Mouse (Mus musculus): ENCODE measurements at regions not wholly inside any gene's neighbourhood (a gene's known extent, or its start where the extent isn't known, plus 50 kb on each side); places are given as distances from the start of the nearest gene placed in this dataset.

DNA sequence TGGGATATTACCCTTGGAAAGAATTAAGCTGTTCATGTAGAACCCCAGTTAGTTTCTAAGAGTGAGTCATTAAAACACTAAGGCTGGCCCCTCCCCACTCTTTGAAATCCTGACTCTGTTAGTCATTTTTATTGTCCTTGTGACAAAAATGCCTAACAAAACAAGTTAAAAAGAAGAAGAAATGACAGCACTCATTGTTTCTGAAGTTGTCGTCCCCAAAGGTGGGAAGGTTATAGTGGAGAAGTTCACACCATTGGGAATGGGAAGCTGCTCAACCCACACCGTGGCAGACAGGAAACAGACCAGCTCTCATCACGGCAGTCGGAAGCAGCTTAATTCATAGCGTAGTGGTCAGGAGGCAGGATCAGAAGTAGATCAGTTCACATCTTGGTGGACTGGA, 128.4 kb upstream of the Auts2 start:
- no peaks in the 10 kb centered on the region for H3K79me2 ChIP-seq (replicated peaks; ENCODE audit: control insufficient read depth, extremely low read depth, insufficient read depth, poor library complexity, severe bottlenecking)
- no peak overlapping the region for H3K4me2 ChIP-seq (ENCODE audit: insufficient read depth, low read depth, poor library complexity, severe bottlenecking)
- H3K9ac ChIP-seq (ENCODE audit: insufficient read depth, low read depth), result no peak overlapping the region
- H3K36me3 ChIP-seq (replicated peaks in 1 of 2; ENCODE audit: control insufficient read depth in 1 of 2, insufficient read depth in 1 of 2, low read length in 1 of 2), result no peaks in the 10 kb centered on the region
- H3K27me3 ChIP-seq (replicated peaks), result no peaks in the 10 kb centered on the region
- dilution Hi-C loops (cut with MboI; ENCODE audit: extremely low pct_ligation_motif_present, extremely low pct_unique_long_range_greater_than_20kb, low sequenced_read_pairs) (no loop called here), in situ Hi-C loops (cut with MboI; ENCODE audit: low pct_ligation_motif_present, low pct_unique_long_range_greater_than_20kb, low sequenced_read_pairs) (no loop called here)
- no peaks in the 10 kb centered on the region for H3K4me1 ChIP-seq (ENCODE audit: control insufficient read depth in 1 of 2, insufficient read depth in 2 of 2)
- H3K27ac ChIP-seq (ENCODE audit: insufficient read depth, low read depth), result no peak overlapping the region
- no peak for TF ChIP-seq RCOR1 (conservative IDR thresholded peaks at IDR 0.05; ENCODE audit: low read depth, low read length)
- no peak for TF ChIP-seq ZKSCAN1 (IDR thresholded peaks at IDR 0.05; ENCODE audit: borderline replicate concordance, low read depth, low read length)
- no peak for TF ChIP-seq MYC (IDR thresholded peaks at IDR 0.05; ENCODE audit: low read depth, low read length)
- no peak for TF ChIP-seq MAZ (IDR thresholded peaks at IDR 0.05; ENCODE audit: low read depth, low read length)
- TF ChIP-seq TBP (conservative IDR thresholded peaks at IDR 0.05; ENCODE audit: low read depth, low read length), result no peak
- no peak for TF ChIP-seq USF2 (conservative IDR thresholded peaks at IDR 0.05; ENCODE audit: low read depth, low read length)
- no peak for TF ChIP-seq ETS1 (conservative IDR thresholded peaks at IDR 0.05; ENCODE audit: low read depth, low read length)
- no peak for TF ChIP-seq MXI1 (IDR thresholded peaks at IDR 0.05; ENCODE audit: low read depth, low read length)
- no peak overlapping the region for H3K4me3 ChIP-seq (replicated peaks in 1 of 3; ENCODE audit: low read depth in 2 of 3, low read length in 2 of 3, poor library complexity in 1 of 3)
- no peak for DNase-seq (ENCODE audit: extremely low read depth)
- H3K9me3 ChIP-seq (replicated peaks; ENCODE audit: low read length), result peaks cover 74% of the 10 kb centered on the region

DNA sequence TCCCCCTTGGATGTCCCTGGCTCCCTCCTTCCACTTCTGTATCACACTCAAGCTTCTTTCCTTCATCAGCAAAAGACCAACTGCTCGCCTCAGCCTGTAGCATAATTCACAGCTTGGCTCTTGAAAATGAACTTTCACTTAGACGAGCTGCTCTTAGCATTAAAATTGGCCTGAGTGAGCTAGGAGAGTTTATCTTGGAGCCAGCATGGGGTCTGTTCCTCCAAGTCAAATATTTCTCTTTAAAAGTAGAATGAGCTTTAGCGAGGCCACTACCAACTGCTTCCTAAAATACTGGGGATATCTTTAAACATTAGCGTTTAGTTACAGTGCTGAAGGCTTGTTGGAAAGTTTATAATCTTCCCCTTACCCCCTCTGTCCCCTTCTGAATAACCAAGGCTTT, 124.2 kb upstream of the Auts2 start:
- Histone ChIP-seq H3K36me3 (replicated peaks in 1 of 2; ENCODE audit: control insufficient read depth in 1 of 2, insufficient read depth in 1 of 2, low read length in 1 of 2) (no peaks in the 10 kb centered on the region), H3K4me1 (ENCODE audit: control insufficient read depth in 1 of 2, insufficient read depth in 2 of 2) (no peaks in the 10 kb centered on the region), H3K27me3 (replicated peaks) (no peaks in the 10 kb centered on the region), H3K4me2 (ENCODE audit: insufficient read depth, low read depth, poor library complexity, severe bottlenecking) (no peak overlapping the region), H3K79me2 (replicated peaks; ENCODE audit: control insufficient read depth, extremely low read depth, insufficient read depth, poor library complexity, severe bottlenecking) (no peaks in the 10 kb centered on the region), H3K4me3 (replicated peaks in 1 of 3; ENCODE audit: low read depth in 2 of 3, low read length in 2 of 3, poor library complexity in 1 of 3) (no peak overlapping the region), H3K9ac (ENCODE audit: insufficient read depth, low read depth) (no peak overlapping the region), H3K27ac (ENCODE audit: insufficient read depth, low read depth) (no peak overlapping the region), H3K9me3 (replicated peaks; ENCODE audit: low read length) (peaks cover 74% of the 10 kb centered on the region)
- no peak for DNase-seq (ENCODE audit: extremely low read depth)
- in situ Hi-C loops (cut with MboI; ENCODE audit: low pct_ligation_motif_present, low pct_unique_long_range_greater_than_20kb, low sequenced_read_pairs) (no loop called here), dilution Hi-C loops (cut with MboI; ENCODE audit: extremely low pct_ligation_motif_present, extremely low pct_unique_long_range_greater_than_20kb, low sequenced_read_pairs) (no loop called here)
- TF ChIP-seq MYC (IDR thresholded peaks at IDR 0.05; ENCODE audit: low read depth, low read length), result no peak
- no peak for TF ChIP-seq RCOR1 (conservative IDR thresholded peaks at IDR 0.05; ENCODE audit: low read depth, low read length)
- no peak for TF ChIP-seq MXI1 (IDR thresholded peaks at IDR 0.05; ENCODE audit: low read depth, low read length)
- no peak for TF ChIP-seq PAX5 (IDR thresholded peaks at IDR 0.05; ENCODE audit: low read length)
- no peak for TF ChIP-seq POLR2A (IDR thresholded peaks at IDR 0.05; ENCODE audit: low read depth, low read length)

DNA sequence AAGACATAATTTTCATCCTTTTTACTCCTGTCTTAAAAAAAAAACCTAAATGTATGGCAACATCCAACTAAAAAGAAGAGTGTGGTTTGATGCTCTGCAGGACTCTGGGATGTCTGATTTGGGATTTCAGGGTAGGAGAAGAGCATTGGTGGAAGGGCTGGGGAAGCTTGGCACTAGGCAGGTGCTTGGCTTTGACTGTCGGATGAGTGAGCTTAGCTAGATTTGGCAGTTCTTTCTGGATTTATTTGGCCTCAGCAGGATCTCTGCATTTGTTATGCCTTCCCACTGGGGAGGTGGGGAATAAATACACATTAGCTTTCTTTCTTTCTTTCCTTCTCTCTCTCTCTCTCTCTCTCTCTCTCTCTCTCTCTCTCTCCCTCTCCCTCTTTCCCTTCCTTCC, 118.1 kb upstream of the Auts2 start:
- H3K27me3 ChIP-seq (replicated peaks), result no peaks in the 10 kb centered on the region
- TF ChIP-seq CTCF (conservative IDR thresholded peaks at IDR 0.05 in 1 of 2, IDR thresholded peaks at IDR 0.05 in 1 of 2; ENCODE audit: low read depth in 2 of 2, low read length in 2 of 2), result no peak
- TF ChIP-seq RAD21 (IDR thresholded peaks at IDR 0.05; ENCODE audit: low read depth, low read length), result no peak
- TF ChIP-seq JUND (conservative IDR thresholded peaks at IDR 0.05; ENCODE audit: low read depth, low read length), result no peak
- no peak for TF ChIP-seq NRF1 (IDR thresholded peaks at IDR 0.05; ENCODE audit: low read depth, low read length)
- TF ChIP-seq ZMIZ1 (IDR thresholded peaks at IDR 0.05; ENCODE audit: low read depth, low read length), result no peak
- TF ChIP-seq MAX (IDR thresholded peaks at IDR 0.05; ENCODE audit: low read length), result no peak
- no peak for TF ChIP-seq ELF1 (IDR thresholded peaks at IDR 0.05; ENCODE audit: low read depth, low read length)
- no peak for TF ChIP-seq IRF4 (IDR thresholded peaks at IDR 0.05; ENCODE audit: low read depth, low read length)
- no peak for TF ChIP-seq MXI1 (IDR thresholded peaks at IDR 0.05; ENCODE audit: low read depth, low read length)
- H3K9me3 ChIP-seq (replicated peaks; ENCODE audit: low read length), result peaks cover 85% of the 10 kb centered on the region
- no peaks in the 10 kb centered on the region for H3K36me3 ChIP-seq (replicated peaks in 1 of 2; ENCODE audit: control insufficient read depth in 1 of 2, insufficient read depth in 1 of 2, low read length in 1 of 2)
- no peak overlapping the region for H3K27ac ChIP-seq (ENCODE audit: insufficient read depth, low read depth)
- H3K79me2 ChIP-seq (replicated peaks; ENCODE audit: control insufficient read depth, extremely low read depth, insufficient read depth, poor library complexity, severe bottlenecking), result no peaks in the 10 kb centered on the region
- H3K4me2 ChIP-seq (ENCODE audit: insufficient read depth, low read depth, poor library complexity, severe bottlenecking), result no peak overlapping the region
- dilution Hi-C loops (cut with MboI; ENCODE audit: extremely low pct_ligation_motif_present, extremely low pct_unique_long_range_greater_than_20kb, low sequenced_read_pairs), result no loop called here
- DNase-seq (ENCODE audit: extremely low read depth), result no peak
- no peak overlapping the region for H3K4me3 ChIP-seq (replicated peaks in 1 of 3; ENCODE audit: low read depth in 2 of 3, low read length in 2 of 3, poor library complexity in 1 of 3)
- in situ Hi-C loops (cut with MboI; ENCODE audit: low pct_ligation_motif_present, low pct_unique_long_range_greater_than_20kb, low sequenced_read_pairs), result no loop called here
- H3K9ac ChIP-seq (ENCODE audit: insufficient read depth, low read depth), result no peak overlapping the region
- H3K4me1 ChIP-seq (ENCODE audit: control insufficient read depth in 1 of 2, insufficient read depth in 2 of 2), result no peaks in the 10 kb centered on the region

All from CH12.LX (cell line).